Mouse (Mus musculus): ENCODE measurements at regions not wholly inside any gene's neighbourhood (a gene's known extent, or its start where the extent isn't known, plus 50 kb on each side); places are given as distances from the start of the nearest gene placed in this dataset.

GRCm38 (mm10) chr10:67661666-67662065 is 112.9 kb upstream of the Ado start:
- TF ChIP-seq POLR2A (IDR thresholded peaks at IDR 0.05; ENCODE audit: insufficient read depth, low read depth, low read length) (no peak), CTCF (IDR thresholded peaks at IDR 0.05; ENCODE audit: insufficient read depth, low read depth, low read length) (no peak)

All from olfactory bulb, adult 2 months (tissue).